14 mouse cellular contexts compared by ENCODE assay signal in genomic region chr8:121300066-121300465, GRCm38 (mm10).
A peak's percentile ranks its signal among the peaks of the same experiment; 100 is the strongest.
DNase-seq lines count a peak whose midpoint lies in the region; ATAC-seq and TF ChIP-seq lines count a peak whose summit lies in the region.
"Had no signal": no experiment of that assay in that cellular context is flagged by ENCODE, and none has a peak within 500 bp of the region (broad histone marks: within the 10 kb centered on the region; RNA-seq: fewer than 3 reads in every experiment).

No protein-coding gene starts in this region.

- no peak for DNase-seq in intestine, embryonic 14.5 days (ENCODE audit: low spot score)
- no peak for DNase-seq in midbrain, embryonic 14.5 days
- no peak for DNase-seq in embryonic facial prominence, embryonic 14.5 days (ENCODE audit: low spot score)
- no peak for DNase-seq in left cerebral cortex, adult 9 months (ENCODE audit: low spot score in 2 of 2)
- DNase-seq in gastrocnemius, postnatal 10 days: no peak
- DNase-seq: cerebellum, adult 11-12 months; cerebellum, postnatal 36 days; kidney, adult 8-10 months had no signal

- no peak overlapping the region for H3K4me3 ChIP-seq in intestine, embryonic 14.5 days (ENCODE audit: low read depth, low read length)
- H3K4me3 ChIP-seq in intestine, postnatal 0 days (ENCODE audit: low read depth, low read length): no peak overlapping the region
- H3K4me3 ChIP-seq in midbrain, embryonic 12.5 days: no peak overlapping the region
- H3K4me3 ChIP-seq in midbrain, embryonic 14.5 days (replicated peaks; ENCODE audit: low read depth, low read length): no peak overlapping the region
- H3K4me3 ChIP-seq in embryonic facial prominence, embryonic 14.5 days (ENCODE audit: low read depth, low read length): no peak overlapping the region
- no peak overlapping the region for H3K4me3 ChIP-seq in stomach, embryonic 16.5 days (replicated peaks; ENCODE audit: low read length)
- H3K4me3 ChIP-seq: forebrain, embryonic 15.5 days; liver, embryonic 15.5 days; midbrain, embryonic 13.5 days had no signal

- no peak for TF ChIP-seq CTCF in intestine, postnatal 0 days (IDR thresholded peaks at IDR 0.05; ENCODE audit: low read depth)

- H3K4me2 ChIP-seq in intestine, embryonic 14.5 days (ENCODE audit: low read length): no peak overlapping the region
- H3K4me2 ChIP-seq in intestine, postnatal 0 days (replicated peaks; ENCODE audit: low read depth): no peak overlapping the region
- H3K4me2 ChIP-seq in midbrain, embryonic 12.5 days (replicated peaks): no peak overlapping the region
- H3K4me2 ChIP-seq in midbrain, embryonic 14.5 days (ENCODE audit: low read length): no peak overlapping the region
- no peak overlapping the region for H3K4me2 ChIP-seq in embryonic facial prominence, embryonic 14.5 days (ENCODE audit: low read depth, low read length)
- H3K4me2 ChIP-seq in stomach, embryonic 16.5 days (ENCODE audit: low read depth, low read length): no peak overlapping the region
- H3K4me2 ChIP-seq: forebrain, embryonic 15.5 days; liver, embryonic 15.5 days had no signal

- no peak for ATAC-seq in intestine, embryonic 14.5 days (replicated peaks; ENCODE audit: low FRiP score, low TSS enrichment, low read depth)
- no peak for ATAC-seq in intestine, postnatal 0 days
- ATAC-seq in midbrain, embryonic 12.5 days (ENCODE audit: low FRiP score, low read depth): no peak
- ATAC-seq in midbrain, embryonic 14.5 days (ENCODE audit: low FRiP score, low TSS enrichment): no peak
- no peak for ATAC-seq in embryonic facial prominence, embryonic 14.5 days (ENCODE audit: low read depth)
- ATAC-seq in stomach, embryonic 16.5 days (ENCODE audit: insufficient read depth, low FRiP score): no peak
- ATAC-seq: forebrain, embryonic 15.5 days had no signal

- H3K27me3 ChIP-seq in intestine, embryonic 14.5 days (replicated peaks; ENCODE audit: control insufficient read depth, insufficient read depth, low read length): 0 out of 2 replicates have a peak, but pooled peaks cover 6% of the 10 kb centered on the region
- 0 out of 2 replicates have a peak, but pooled peaks cover 4% of the 10 kb centered on the region for H3K27me3 ChIP-seq in intestine, postnatal 0 days (replicated peaks; ENCODE audit: control insufficient read depth, insufficient read depth, low read length)
- peaks cover 26% of the 10 kb centered on the region for H3K27me3 ChIP-seq in midbrain, embryonic 12.5 days
- no peaks in the 10 kb centered on the region for H3K27me3 ChIP-seq in midbrain, embryonic 14.5 days (ENCODE audit: control insufficient read depth, insufficient read depth, low read length)
- H3K27me3 ChIP-seq in embryonic facial prominence, embryonic 14.5 days (replicated peaks; ENCODE audit: control insufficient read depth, insufficient read depth, low read length): 0 out of 2 replicates have a peak, but pooled peaks cover 5% of the 10 kb centered on the region
- no peaks in the 10 kb centered on the region for H3K27me3 ChIP-seq in stomach, embryonic 16.5 days (ENCODE audit: control insufficient read depth, insufficient read depth, low read length)
- H3K27me3 ChIP-seq: forebrain, embryonic 15.5 days had no signal

- no peak overlapping the region for H3K9ac ChIP-seq in intestine, embryonic 14.5 days (ENCODE audit: low read length)
- H3K9ac ChIP-seq in intestine, postnatal 0 days (ENCODE audit: low read depth, low read length): no peak overlapping the region
- 0 out of 2 replicates have a peak overlapping the region, but pooled peaks have one; percentile 12 for H3K9ac ChIP-seq in midbrain, embryonic 12.5 days (replicated peaks)
- H3K9ac ChIP-seq in midbrain, embryonic 14.5 days (replicated peaks; ENCODE audit: low read length): no peak overlapping the region
- no peak overlapping the region for H3K9ac ChIP-seq in embryonic facial prominence, embryonic 14.5 days (ENCODE audit: low read depth, low read length)
- H3K9ac ChIP-seq in stomach, embryonic 16.5 days (ENCODE audit: low read length): 0 out of 2 replicates have a peak overlapping the region, but pooled peaks have one; percentile 13
- H3K9ac ChIP-seq: forebrain, embryonic 15.5 days; liver, embryonic 15.5 days had no signal

- no peaks in the 10 kb centered on the region for H3K9me3 ChIP-seq in intestine, embryonic 14.5 days (ENCODE audit: control insufficient read depth, low read length)
- H3K9me3 ChIP-seq in intestine, postnatal 0 days (ENCODE audit: control insufficient read depth): no peaks in the 10 kb centered on the region
- H3K9me3 ChIP-seq in midbrain, embryonic 12.5 days: no peaks in the 10 kb centered on the region
- no peaks in the 10 kb centered on the region for H3K9me3 ChIP-seq in midbrain, embryonic 14.5 days (ENCODE audit: control insufficient read depth, low read length)
- no peaks in the 10 kb centered on the region for H3K9me3 ChIP-seq in embryonic facial prominence, embryonic 14.5 days (ENCODE audit: control insufficient read depth, low read length)
- no peaks in the 10 kb centered on the region for H3K9me3 ChIP-seq in stomach, embryonic 16.5 days (replicated peaks; ENCODE audit: control insufficient read depth, low read length)
- H3K9me3 ChIP-seq: forebrain, embryonic 15.5 days; liver, embryonic 15.5 days; midbrain, embryonic 13.5 days had no signal

- H3K27ac ChIP-seq in intestine, embryonic 14.5 days (ENCODE audit: low read depth): peak overlapping the region; percentile 83; the same call in 1 of the 2 replicates
- no peak overlapping the region for H3K27ac ChIP-seq in intestine, postnatal 0 days (ENCODE audit: low read depth, low read length)
- H3K27ac ChIP-seq in midbrain, embryonic 12.5 days (replicated peaks): no peak overlapping the region
- H3K27ac ChIP-seq in midbrain, embryonic 14.5 days (replicated peaks; ENCODE audit: low read depth, low read length): no peak overlapping the region
- peak overlapping the region; percentile 85; the same call in 1 of the 2 replicates for H3K27ac ChIP-seq in embryonic facial prominence, embryonic 14.5 days (replicated peaks; ENCODE audit: low read depth, low read length)
- H3K27ac ChIP-seq in stomach, embryonic 16.5 days (ENCODE audit: low read length): peak overlapping the region; percentile 84; the same call in 1 of the 2 replicates
- H3K27ac ChIP-seq: liver, embryonic 15.5 days had no signal

- H3K36me3 ChIP-seq in intestine, embryonic 14.5 days (ENCODE audit: control insufficient read depth, insufficient read depth, low read length): no peaks in the 10 kb centered on the region
- H3K36me3 ChIP-seq in intestine, postnatal 0 days (ENCODE audit: control insufficient read depth, insufficient read depth): no peaks in the 10 kb centered on the region
- no peaks in the 10 kb centered on the region for H3K36me3 ChIP-seq in midbrain, embryonic 12.5 days
- no peaks in the 10 kb centered on the region for H3K36me3 ChIP-seq in midbrain, embryonic 14.5 days (ENCODE audit: control insufficient read depth, insufficient read depth, low read length)
- no peaks in the 10 kb centered on the region for H3K36me3 ChIP-seq in embryonic facial prominence, embryonic 14.5 days (ENCODE audit: control insufficient read depth, insufficient read depth, low read length)
- no peaks in the 10 kb centered on the region for H3K36me3 ChIP-seq in stomach, embryonic 16.5 days (ENCODE audit: control insufficient read depth, insufficient read depth, low read length)
- H3K36me3 ChIP-seq: forebrain, embryonic 15.5 days; liver, embryonic 15.5 days; midbrain, embryonic 13.5 days had no signal

- 52% methylated on average over 4 of the region's 4 CpGs for WGBS in intestine, embryonic 14.5 days
- WGBS in intestine, postnatal 0 days: 61% methylated on average over 4 of the region's 4 CpGs
- 70% methylated on average over 4 of the region's 4 CpGs for WGBS in midbrain, embryonic 12.5 days
- WGBS in midbrain, embryonic 14.5 days: 68% methylated on average over 4 of the region's 4 CpGs
- 33% methylated on average over 4 of the region's 4 CpGs for WGBS in embryonic facial prominence, embryonic 14.5 days
- 51% methylated on average over 4 of the region's 4 CpGs for WGBS in stomach, embryonic 16.5 days

- peaks cover 36% of the 10 kb centered on the region for H3K4me1 ChIP-seq in intestine, embryonic 14.5 days (replicated peaks; ENCODE audit: control insufficient read depth, insufficient read depth, low read length)
- H3K4me1 ChIP-seq in intestine, postnatal 0 days (replicated peaks; ENCODE audit: control insufficient read depth, insufficient read depth, low read length): 0 out of 2 replicates have a peak, but pooled peaks cover 6% of the 10 kb centered on the region
- H3K4me1 ChIP-seq in midbrain, embryonic 12.5 days: peaks cover 29% of the 10 kb centered on the region
- H3K4me1 ChIP-seq in midbrain, embryonic 14.5 days (ENCODE audit: control insufficient read depth, insufficient read depth, low read length): peaks cover 31% of the 10 kb centered on the region
- H3K4me1 ChIP-seq in embryonic facial prominence, embryonic 14.5 days (ENCODE audit: control insufficient read depth, insufficient read depth, low read length): peaks cover 32% of the 10 kb centered on the region
- H3K4me1 ChIP-seq in stomach, embryonic 16.5 days (ENCODE audit: control insufficient read depth, insufficient read depth, low read length): peaks cover 22% of the 10 kb centered on the region

Comparison
In these comparisons a context has a peak if more than half of its experiments do, and no peak if none do; other contexts are left out.
1. H3K27ac ChIP-seq: peak in intestine, embryonic 14.5 days (single experiment), embryonic facial prominence, embryonic 14.5 days (single experiment) and stomach, embryonic 16.5 days (single experiment); none in intestine, postnatal 0 days (single experiment), midbrain, embryonic 12.5 days (single experiment) and midbrain, embryonic 14.5 days (single experiment).
2. H3K9ac ChIP-seq: peak in midbrain, embryonic 12.5 days (single experiment) and stomach, embryonic 16.5 days (single experiment); none in intestine, embryonic 14.5 days (single experiment), intestine, postnatal 0 days (single experiment), midbrain, embryonic 14.5 days (single experiment) and embryonic facial prominence, embryonic 14.5 days (single experiment).